Mouse (Mus musculus) 416B (cell line): ENCODE results near the gene Ugt8a.

Source experiments
- DNase-seq: peaks from one replicate; pipeline ENCODE4 v3.0.0; 2011; ENCODE audit warnings: low read depth

Gene Ugt8a

DNA sequence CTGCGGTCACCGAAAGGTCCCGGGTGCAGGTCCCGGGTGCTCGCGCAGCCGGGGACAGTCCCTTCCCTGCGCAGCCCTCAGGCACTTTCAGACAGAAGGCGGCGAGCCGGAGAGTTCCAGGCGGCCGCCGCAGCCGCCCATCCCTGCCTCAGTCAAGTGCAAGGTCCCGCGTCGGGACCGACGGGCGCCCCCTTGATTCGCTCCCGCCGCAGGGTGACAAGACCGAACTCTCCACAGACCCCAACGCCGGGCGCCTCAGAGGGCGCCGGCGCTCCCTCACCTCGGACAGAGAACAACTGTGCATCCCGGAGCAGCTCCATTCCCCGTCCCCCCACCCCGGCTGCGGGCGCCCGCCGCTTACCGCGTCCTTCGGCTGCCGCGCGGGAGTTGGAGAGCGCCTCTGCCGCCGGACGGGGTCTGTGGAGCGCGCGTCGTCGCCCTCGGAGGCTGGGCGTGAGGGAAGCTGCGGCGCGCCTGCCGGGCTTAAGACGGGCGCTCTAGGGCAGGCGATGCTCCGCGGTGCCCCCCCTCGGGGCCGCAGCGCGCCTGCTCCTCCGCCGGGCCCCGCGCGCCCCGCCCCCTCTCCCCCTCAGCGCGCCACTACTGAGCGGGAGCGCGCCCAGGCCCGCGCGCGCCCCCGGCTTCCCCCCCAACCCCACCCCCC lies at the start of gene Ugt8a:
Gene Ugt8a (minus strand): TSS at position 528 of the 664 bp plus-strand sequence.
- DNase-seq = no peak

DNA sequence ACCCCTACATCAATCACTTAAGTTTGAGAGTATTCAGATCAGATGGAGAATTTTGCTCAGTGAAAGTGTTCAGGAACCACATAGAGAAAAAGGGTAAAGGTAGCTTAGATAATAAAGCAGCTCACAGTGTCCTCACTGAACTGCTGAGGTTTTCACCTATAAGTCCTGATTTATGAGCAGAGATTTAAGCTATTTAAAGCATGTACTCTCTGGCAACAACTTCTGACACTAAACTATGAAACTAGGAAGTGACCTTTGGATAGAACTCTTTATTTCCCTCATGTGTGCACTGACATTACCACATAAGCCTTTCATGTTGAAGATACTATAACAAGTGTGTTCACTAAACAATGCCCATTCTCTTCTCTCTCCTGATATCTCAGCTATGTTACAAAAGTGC lies 48.2 kb upstream of the Ugt8a start:
- DNase-seq = no peak

DNA sequence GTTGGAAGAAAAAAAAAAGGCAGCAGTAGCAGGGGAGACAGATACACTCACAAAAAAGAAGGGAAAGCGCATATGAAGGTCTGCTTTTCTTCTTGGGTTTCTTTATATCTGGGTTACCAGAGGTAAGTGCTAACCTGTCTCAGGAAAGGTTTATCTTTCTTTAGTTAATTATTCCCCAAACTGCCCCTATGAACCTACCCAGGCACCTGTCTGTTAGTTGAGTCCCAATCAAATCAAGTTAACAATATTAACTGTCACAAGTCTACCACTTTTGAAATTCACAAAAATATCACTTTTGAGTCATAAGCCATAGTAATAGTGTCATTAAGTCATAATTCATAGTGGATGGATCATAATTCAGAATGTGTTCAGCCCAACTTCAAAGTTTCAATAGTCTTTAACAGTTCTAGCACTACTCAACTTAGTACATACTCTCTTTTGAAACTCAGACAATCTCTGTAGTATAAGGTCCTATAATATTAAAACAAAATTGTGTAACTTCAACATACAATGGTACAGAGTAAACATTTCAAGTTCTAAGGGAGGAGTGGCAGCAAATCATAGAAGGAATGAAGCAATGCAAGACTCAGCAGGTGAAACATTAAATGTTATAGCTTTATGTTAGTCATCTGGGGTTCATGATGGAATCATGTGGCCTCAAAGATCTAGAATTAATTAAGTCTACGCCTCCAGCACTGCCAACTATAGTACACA lies 45.4 kb upstream of the Ugt8a start:
- no peak for DNase-seq

DNA sequence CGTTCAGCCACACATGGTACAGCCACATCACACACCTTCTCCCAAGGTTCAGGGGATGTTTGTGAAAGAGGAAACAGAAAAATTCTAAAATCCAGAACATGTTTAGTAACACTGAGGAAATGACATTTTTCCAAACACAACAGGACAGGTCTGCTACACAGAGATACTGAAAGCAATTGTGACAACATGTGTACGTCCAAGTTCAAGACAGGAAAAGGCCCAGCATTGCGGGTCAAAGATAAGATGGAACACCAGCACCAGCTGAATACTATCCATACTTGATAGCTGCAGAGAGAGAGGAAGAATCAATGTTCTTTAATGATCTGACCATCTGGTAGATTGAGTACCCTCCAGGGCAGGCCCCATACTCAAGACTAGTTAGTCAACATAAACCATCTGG lies 41.1 kb upstream of the Ugt8a start:
- no peak for DNase-seq

DNA sequence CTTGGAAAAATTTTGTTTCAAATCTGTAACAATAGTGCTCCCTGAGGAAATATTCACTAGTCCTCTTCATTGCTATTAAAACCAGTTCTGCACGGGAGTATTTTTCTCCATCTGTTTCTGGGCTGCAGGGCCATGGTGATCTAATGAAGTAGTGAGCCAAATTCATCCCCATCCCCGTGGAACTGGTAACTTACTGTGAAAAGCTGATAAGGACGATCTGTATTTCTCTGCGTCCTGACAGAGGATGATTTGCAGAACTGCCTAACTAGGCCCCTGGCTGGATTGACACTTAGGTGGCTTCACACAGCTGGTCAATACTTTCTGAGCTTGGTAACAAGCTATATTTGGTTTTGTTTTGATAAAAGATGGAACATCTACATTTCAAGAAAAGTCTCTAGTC lies 37.5 kb upstream of the Ugt8a start:
- no peak for DNase-seq

DNA sequence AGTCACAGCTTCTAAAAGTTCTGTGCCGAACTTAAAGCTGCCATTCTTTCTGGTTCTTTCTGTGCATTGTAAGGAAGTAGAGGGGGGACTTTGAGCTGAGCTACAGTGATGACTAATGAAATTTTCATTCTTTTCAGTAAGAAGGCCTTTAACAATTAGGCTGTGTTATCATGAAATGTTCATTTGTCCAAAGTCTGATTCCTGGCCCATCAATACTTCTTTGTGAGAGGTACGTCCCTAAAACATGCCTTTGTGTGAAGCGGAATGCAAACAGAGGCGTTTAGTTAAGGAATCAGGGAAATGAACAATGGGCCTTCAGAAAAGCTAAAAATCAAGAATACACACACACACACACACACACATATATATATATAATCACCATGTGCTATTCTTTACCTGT lies 31.0 kb upstream of the Ugt8a start:
- no peak for DNase-seq

DNA sequence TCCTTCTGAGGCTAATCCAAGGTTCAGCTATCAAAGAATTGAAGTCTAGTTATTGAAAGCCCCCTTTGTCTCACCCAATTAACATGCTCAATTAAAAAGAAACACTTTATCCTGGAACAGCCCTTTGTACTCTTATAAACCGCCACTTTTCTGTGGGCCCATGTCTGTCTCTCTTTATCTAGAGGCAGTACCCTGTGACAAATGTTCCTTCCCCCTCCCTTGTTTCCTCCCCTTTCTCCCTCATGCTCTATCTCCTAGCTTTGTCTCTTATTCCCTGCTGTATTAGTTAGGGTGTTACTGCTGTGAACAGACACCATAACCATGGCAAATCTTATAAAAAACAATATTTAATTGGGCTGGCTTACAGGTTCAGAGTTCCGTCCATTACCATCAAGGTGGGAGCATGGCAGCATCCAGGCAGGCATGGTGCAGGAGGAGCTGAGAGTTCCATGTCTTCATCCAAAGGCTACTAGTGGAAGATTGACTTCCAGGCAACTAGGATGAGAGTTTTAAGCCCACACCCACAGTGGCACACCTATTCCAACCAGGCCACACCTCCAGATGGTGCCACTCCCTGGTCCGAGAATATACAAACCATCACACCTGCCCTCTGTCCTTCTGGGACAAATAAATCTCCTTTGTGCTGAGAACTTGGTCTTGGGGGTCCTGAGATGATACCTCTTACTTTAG lies 17.9 kb upstream of the Ugt8a start:
- no peak for DNase-seq

DNA sequence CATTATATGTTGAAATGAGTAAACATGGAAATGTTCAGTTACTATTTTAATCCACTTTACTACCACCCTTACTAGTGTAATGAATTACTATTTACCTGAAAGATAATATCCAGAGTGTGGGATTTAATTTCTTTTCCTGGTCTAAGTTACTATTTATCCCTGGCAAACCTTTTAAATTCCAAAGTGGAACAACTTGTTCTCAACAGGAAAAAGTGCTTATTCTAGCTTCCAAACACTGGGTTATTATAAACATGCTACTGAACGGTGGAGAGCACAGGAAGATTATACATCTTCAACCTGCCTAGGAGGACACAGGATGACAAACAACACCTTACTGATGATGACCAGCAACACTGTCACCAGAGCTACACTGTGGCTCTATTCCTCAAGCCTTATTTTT lies 16.5 kb upstream of the Ugt8a start:
- no peak for DNase-seq

DNA sequence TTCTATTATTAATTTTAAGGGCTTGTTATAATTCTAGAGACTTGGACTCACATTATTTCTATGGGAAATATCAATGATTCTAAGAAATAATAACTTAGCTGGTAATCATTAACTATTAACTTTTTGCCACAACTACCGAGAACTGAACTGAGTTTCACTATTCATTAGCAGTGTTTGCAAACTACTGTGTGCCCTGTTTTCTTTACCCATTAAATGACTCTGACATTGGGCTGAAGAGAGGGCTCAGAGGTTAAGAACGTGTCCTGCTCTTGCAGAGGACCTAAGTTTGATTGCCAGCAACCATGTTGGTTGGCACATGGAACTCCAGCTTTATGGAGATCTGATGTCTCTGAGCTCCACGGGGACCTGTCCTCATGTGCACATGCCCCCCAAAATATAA lies 2.4 kb upstream of the Ugt8a start:
- no peak for DNase-seq

DNA sequence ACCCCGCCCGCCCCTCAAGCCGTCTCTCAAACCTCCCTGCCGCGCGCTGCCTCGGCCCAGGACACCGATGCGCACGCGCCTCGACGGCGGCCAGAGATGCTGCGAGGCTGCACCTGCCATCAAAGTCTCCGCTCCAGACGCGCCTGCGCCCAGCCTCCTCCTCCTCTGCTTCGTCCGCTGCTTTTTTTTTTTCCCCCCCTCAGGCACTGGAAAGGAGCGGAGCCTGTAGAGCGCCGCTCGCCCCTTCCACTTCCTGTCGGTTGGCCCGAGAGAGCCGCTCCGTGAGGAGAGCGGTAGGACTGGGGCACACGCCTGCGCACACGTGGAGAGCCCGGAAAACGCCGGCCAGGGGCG lies 314 bp upstream of the Ugt8a start:
- no peak for DNase-seq

DNA sequence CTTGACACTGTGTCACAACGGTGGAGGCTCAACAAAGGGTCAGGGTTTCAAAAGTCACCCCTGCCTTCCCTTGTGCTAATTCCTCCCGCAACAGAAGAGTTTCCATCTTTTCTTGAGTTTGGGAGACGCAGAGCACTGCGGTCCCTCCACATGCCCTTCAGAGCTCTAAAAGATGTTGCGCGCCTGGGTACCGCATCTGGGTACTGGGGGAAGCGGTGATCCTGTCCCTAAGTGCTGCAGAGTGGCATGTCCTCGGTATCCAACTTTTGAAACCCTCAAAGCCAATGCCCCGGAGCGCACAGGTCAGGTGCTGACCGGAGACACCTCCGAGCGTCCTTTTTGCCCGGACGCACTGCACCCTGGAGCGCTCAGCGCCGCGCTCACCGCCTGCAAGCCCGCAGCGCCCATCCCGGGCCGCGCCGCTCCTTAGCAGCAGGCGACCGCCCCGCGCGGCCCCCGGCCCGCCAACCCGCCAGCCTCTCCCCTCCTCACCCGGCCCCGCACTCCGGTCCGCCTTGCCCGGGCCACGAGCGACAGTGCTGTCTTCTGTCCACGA lies 805 bp downstream of the Ugt8a start:
- no peak for DNase-seq

DNA sequence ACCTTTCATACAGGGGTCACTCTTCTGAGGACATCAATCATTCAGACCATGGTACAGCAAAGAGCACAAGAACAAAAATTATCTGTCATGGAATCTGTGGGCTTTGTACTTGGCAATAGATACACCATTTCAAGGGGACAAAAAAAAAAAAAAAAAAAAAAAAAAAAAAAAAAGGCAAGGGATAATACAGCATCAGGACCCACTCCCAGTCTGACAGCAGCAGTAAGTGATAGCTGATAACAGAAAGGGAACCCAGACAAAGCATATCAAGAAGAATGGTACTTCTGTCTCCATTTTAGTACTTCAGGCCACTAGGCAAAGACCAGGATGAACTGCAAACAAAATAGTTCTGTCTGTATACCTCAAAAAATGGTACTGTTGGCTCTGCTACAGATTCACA lies 2.6 kb downstream of the Ugt8a start:
- no peak for DNase-seq

DNA sequence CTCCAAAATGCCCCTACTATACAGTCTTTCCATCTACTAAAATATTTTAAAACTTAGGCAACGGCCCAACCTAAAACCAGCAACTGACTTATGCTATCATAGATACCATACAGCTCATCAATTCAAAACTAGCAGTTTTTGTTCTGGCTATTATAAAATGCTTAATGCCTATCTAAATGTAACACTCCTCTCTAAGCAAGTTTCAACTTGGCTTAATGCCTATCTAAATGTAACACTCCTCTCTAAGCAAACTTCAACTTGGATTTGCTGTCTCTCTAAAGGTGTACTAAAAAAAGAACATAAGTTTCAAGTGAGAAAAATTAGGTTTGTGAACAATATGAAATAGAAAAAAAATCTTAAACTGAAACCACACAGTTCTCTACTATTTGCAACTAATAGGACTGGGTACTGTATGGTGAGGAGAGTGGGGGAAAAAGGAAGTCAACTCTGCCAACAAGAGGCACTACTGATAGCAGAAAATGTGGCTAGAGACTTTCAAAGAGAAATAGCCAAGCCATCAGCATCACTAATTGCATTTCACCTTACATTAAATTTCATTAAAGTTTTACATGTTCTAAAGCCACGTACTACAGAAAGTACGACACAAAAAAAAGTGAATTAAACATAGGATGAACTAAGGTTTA lies 5.7 kb downstream of the Ugt8a start:
- DNase-seq = no peak

DNA sequence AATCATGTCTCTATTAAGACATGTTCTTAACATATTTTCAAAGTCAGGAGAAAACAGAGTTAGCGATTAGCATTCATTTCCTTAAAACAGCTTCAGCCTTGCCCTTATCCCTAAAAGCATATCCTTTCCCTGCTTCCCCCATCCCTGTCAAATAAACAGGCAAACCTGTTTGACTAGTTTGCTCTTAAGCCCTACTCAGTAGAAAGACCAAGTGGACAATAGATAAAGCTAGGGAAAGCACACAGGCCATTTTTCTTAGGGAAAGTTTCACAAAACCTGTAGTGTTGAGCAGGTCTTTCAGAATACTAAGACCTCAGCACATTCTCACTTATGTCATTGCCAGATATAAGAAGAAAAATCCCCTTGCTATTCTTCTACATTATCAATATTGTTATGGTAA lies 7.4 kb downstream of the Ugt8a start:
- no peak for DNase-seq

DNA sequence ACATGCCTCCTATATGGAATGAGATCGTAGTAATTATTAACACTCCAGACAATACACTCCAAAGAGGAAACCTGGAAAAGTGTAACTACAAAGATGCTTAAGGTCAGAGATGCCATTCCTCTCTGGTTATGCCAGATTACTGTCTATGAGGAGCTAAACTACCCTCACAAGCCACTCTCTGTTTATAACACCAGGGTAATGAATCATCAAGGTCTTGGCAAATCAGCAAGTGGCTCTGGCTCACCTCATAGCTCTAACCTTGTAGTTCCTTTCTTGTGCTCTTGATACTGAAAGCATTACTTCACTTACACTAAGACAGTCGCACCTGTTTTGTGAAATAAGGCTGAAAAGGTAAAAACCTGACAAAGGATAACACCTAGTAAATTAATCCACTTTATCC lies 17.5 kb downstream of the Ugt8a start:
- DNase-seq = no peak

DNA sequence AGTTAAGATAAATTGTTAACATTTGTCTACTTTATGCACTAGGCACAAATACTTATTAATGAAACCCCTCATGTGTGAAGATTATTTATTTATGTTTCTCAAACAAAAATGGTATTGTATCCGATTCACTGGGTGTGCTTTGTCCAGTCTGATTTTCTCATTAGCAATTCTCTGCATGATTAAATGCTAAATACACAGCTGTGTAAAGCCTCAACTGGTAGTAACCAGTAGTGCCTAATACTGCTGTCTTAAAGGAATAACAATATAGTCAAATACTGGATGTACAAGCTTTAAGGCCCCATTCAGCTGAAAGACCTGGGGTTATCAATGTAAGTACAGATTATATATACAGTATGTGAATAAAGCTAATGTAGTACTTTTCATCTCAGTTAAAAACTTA lies 39.4 kb downstream of the Ugt8a start:
- no peak for DNase-seq

DNA sequence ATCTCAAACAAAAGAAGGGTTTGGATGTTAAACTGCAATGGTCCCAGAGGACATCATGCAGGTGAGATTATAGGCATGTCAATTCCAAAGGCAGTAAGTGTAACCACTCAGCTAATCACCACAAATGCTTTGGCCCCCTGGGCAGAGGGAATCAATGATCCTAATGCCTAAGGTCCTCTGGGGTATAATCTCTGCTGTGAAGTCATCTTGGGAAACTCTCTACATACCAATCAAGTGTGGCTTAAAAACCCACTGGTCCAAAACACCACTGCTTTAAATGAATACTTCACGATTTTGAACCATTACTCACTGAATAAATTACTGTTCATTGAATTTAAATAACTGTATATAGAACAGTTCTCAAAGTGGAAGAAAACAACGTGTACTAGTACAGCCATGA lies 51.3 kb downstream of the Ugt8a start:
- DNase-seq = no peak

DNA sequence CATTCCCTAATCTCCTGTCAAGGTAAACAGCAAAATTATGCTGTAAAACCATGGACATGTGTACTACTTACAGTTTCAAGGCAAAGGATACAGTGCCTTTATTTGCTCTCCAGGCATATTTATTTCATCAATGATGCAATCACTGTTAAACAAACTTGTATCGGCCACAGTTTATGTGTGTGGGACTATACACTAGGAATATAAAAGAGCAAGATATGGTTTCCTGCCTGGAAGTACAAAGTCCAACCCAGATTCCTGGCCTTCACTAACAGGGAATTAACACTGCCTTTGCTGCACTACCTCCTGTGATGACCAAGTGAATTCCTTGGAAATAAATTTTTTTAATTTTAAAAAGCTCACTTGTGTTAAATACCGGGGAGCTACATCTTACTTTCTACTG lies 53.5 kb downstream of the Ugt8a start:
- DNase-seq = no peak

DNA sequence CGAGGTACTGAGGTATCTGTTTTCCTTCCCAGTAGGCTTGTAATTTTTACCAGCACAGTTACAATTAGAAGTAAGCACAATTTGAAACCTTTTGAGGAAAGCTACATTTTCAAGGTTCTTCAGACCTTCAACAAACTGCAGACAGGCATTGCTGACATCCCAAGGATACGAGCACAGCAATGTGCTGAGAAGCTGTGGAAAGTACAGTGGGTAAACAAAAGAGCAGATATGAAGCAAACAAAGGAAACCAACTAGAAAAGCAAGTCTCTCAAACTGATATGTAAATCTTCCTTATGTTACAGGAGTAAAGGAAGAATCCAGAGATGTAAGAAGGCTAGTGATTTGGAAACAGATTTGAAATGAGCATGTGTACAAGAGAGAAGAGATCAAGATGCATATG lies 54.0 kb downstream of the Ugt8a start:
- DNase-seq = no peak

DNA sequence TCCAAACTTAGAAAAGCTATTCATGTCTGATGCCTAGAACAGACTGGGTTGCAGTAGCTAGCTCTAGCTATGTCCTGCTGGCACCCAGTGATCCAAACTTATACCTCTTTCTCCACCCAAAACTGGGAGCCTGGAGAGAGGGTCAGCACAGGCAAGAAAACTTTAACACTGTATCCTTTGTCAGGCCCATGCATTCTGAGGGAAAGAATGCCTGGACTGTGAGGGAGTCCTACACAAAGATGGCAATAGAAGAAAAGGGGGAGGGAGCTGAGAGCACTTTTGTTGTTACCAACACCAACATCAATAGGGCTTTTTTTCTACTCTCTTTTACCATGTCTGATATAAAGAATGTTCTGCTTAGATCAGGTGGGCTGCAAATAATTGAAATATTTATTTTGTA lies 55.4 kb downstream of the Ugt8a start:
- no peak for DNase-seq

DNA sequence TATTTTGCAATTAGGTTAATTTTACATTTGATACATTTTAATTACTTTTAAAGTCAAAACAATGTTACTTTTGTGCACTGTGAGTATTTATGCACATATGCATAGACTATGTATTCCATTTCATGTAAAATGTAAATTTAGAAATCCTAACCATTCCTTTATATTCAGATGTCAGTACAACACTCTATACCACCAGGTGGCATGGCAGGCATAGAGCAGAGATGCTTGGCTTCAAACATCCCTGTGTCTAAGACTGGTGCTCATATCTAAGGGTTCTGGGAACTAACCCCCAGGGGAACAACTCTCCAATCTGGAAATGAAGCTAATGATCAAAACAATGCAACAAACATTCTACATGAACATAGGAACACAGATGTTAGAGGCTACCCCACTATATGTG lies 56.6 kb downstream of the Ugt8a start:
- DNase-seq = no peak

DNA sequence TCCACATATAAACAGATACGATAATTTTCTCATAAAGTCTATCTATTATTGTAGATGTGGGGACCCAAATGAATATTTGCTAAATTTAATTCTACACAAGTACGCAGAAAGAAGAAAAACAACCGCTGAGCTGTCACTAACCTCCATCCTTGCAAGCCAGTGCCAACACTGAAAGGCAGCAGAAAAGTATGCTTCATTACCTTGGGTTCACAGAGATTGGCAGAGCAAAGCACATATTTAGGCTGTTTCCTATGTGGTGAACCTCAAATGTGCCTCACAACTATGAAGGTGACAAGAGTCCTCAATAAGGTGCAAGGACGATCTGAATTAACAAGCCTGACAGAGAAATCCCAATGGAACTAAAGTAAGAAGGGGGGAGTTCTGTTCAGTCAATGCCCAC lies 64.0 kb downstream of the Ugt8a start:
- DNase-seq = no peak

DNA sequence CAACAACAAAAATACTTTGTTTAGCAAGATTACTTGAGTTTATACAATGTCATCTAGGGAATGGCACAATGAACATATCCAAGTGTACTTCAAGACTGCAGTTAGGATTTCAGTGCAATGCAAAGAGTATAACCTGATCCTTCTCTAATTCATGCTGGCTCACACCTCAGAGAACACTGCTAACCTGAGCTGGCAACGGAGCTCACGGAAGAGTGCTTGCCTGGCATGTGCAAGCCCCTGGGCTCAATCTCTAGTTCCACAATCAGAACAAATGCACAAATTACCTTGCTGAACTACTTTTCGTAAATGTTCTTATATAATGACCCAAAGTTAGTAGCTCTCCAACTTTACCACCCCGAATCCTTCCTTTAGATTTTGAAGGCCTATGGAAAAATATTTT lies 68.5 kb downstream of the Ugt8a start:
- DNase-seq = no peak
